Mouse (Mus musculus): ENCODE data around the gene Gm10134. TPM values are rescaled to one million over a fixed set of nuclear protein-coding genes. Genes with fewer than 3 reads are reported as not detected.
"Not testable (repeated sequence)": the region's sequence is repeated elsewhere in the genome, so short reads cannot be mapped to it uniquely, and the experiment has no call there.

Gm10134 gene
- polyA plus RNA-seq, 1 experiment from 2014 or later, result 0.89 TPM

DNA sequence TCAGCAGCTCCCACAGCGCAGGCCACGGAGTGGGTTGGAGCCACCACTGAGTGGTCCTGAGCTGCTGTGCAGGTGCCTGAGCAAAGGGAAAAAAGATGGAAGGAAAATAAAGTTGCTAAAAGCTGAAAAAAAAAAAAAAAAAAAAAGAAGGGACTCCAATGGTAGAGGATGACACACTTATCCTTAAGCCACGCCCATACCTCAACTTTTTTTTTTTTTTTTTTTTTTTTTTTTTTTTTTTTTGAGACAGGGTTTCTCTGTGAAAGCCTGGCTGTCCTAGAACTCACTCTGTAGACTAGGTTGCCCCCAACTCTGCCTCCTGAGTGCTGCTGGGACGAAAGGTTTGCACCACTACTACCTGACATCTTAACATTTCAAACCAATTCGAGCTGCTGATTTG lies 27.9 kb upstream of the Gm10134 start:
- not testable (repeated sequence) for H3K27ac ChIP-seq; H3K9me3 ChIP-seq; ATAC-seq (ENCODE audit: insufficient number of reproducible peaks, insufficient read depth, low FRiP score, low TSS enrichment, low read depth); H3K27me3 ChIP-seq; H3K4me2 ChIP-seq; H3K9ac ChIP-seq (replicated peaks); H3K4me1 ChIP-seq (replicated peaks); H3K36me3 ChIP-seq; H3K4me3 ChIP-seq (replicated peaks)
- 97% methylated on average over 4 of the region's 5 CpGs for WGBS

DNA sequence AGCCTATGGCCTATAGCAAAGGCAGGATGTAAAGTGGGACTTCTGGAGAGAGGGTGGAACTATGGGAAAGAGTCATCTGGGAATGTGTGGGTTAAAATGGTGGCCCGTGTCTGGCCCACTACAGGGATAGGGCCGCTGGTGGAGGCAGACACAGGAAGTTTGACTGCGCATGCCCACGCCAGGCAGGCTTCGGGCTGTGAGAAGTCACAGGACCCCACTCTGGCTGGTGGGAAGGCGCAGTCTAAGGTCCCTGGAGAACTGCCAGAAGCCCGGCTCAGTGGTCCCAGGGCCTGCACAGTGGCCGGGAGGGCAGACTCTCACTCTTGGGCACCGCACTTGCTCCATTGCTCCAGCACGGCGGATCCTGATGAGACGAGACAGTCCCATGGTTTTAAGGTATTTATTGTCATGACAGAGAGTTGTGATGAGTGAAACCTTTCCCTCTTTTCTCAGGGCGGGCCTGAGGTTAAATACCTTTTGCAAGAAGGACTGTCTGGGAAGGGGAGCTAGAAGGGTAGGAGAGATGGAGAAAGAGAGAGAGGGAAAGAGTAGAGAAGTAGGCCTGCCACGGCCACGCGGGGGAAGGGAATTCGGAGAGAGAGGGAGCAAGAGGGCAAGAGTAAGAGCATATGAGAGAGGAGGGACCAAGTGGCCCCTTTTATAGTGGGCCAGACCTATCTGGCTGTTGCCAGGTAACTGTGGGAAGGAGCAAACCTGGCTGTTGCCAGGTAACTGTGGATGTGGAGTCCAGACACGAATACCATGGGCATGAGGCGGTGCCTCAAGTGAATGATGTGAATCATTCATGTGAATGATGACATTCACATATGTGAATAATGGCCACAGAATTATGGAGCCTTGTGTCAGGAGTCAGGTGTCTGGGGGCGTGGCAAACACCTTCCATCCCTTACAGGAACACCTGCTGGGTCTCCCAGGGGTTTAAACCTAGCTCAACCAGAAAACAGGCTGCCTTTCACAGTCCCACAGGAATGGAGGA lies 26.4 kb upstream of the Gm10134 start:
- WGBS, result 76% methylated on average over 20 of the region's 20 CpGs
- Histone ChIP-seq H3K9ac (replicated peaks) (no peak overlapping the region), H3K27me3 (no peaks in the 10 kb centered on the region), H3K9me3 (no peaks in the 10 kb centered on the region), H3K4me3 (replicated peaks) (no peak overlapping the region), H3K4me2 (no peak overlapping the region), H3K36me3 (no peaks in the 10 kb centered on the region), H3K27ac (peak overlapping the region; percentile 51), H3K4me1 (replicated peaks) (0 out of 2 replicates have a peak, but pooled peaks cover 3% of the 10 kb centered on the region)
- no peak for ATAC-seq (ENCODE audit: insufficient number of reproducible peaks, insufficient read depth, low FRiP score, low TSS enrichment, low read depth)

DNA sequence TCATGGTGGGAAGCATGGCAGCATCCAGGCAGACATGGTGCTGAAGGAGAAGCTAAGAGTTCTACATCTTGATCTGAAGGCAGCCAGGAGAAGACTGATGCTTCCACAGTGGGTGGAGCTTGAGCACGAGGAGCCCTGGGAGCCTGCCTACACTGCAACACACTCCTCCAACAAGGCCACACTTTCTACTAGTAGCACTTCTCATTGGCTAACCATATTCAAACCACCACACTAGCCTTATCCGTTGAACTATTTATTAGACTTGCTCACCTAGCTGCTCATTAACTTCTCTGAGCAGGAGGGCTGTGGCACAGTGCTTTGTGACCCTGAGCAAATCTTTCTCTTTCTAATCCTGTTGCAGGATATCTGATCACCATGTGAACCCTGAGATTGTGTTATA lies 22.0 kb upstream of the Gm10134 start:
- Histone ChIP-seq H3K4me3 (replicated peaks) (no peak overlapping the region), H3K4me1 (replicated peaks) (0 out of 2 replicates have a peak, but pooled peaks cover 3% of the 10 kb centered on the region), H3K9me3 (no peaks in the 10 kb centered on the region), H3K9ac (replicated peaks) (no peak overlapping the region), H3K36me3 (no peaks in the 10 kb centered on the region), H3K4me2 (no peak overlapping the region), H3K27ac (no peak overlapping the region), H3K27me3 (no peaks in the 10 kb centered on the region)
- 70% methylated on average over 2 of the region's 2 CpGs for WGBS
- no peak for ATAC-seq (ENCODE audit: insufficient number of reproducible peaks, insufficient read depth, low FRiP score, low TSS enrichment, low read depth)

DNA sequence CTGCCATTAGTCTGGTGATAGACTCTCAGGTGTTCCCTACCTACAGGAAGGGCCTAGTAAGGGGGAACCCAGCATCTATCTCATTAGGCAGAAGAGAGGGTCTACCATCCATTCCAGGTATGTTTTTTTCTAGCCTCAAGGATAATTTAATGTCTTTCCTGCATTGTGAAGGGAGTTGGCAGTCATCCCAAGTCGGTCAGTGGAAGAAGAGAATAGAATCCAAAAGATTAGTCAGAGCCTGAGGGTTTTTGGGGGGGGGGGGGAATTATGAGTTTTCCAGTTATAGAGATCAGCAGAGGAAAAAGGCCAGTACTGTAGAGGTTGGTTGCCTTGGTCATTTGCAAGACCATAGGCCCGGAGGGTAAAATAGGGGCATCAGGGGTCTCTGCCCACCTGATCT lies 11.4 kb upstream of the Gm10134 start:
- Histone ChIP-seq H3K4me3 (replicated peaks) (no peak overlapping the region), H3K4me1 (replicated peaks) (no peaks in the 10 kb centered on the region), H3K27ac (no peak overlapping the region), H3K9ac (replicated peaks) (no peak overlapping the region), H3K9me3 (no peaks in the 10 kb centered on the region), H3K27me3 (no peaks in the 10 kb centered on the region), H3K36me3 (no peaks in the 10 kb centered on the region), H3K4me2 (no peak overlapping the region)
- ATAC-seq (ENCODE audit: insufficient number of reproducible peaks, insufficient read depth, low FRiP score, low TSS enrichment, low read depth), result no peak
- WGBS, result 85% methylated on average over 2 of the region's 2 CpGs

DNA sequence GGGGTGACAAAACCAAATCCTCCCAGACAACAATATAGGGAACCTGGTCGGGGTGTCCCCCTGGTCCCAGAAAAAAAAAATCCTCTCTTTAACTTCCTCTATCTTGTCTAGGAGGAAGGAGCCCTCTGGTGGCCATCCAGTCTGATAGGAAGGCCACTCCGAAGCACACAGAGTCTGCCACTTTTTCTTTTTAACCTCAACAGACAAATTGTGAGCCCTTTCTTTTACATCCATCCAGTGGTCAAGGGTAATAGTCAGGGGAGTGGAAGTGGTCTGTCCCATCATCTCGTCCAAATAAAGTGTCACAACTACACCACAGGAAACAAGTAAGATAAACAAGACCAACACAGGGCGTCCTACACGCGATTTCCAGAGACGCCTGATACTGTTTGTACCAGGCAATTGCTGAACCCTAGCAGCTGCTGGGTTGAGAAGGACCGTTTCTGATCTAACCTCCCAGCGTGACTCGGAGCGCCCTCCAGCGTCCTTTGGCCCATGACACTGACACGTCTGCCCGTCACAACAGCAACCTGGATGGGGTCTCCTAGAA lies 10.6 kb upstream of the Gm10134 start:
- no peak for ATAC-seq (ENCODE audit: insufficient number of reproducible peaks, insufficient read depth, low FRiP score, low TSS enrichment, low read depth)
- H3K4me2 ChIP-seq, result no peak overlapping the region
- no peak overlapping the region for H3K27ac ChIP-seq
- H3K4me3 ChIP-seq (replicated peaks), result no peak overlapping the region
- no peaks in the 10 kb centered on the region for H3K27me3 ChIP-seq
- no peaks in the 10 kb centered on the region for H3K36me3 ChIP-seq
- no peaks in the 10 kb centered on the region for H3K9me3 ChIP-seq
- WGBS, result 87% methylated on average over 14 of the region's 14 CpGs
- no peak overlapping the region for H3K9ac ChIP-seq (replicated peaks)
- no peaks in the 10 kb centered on the region for H3K4me1 ChIP-seq (replicated peaks)

DNA sequence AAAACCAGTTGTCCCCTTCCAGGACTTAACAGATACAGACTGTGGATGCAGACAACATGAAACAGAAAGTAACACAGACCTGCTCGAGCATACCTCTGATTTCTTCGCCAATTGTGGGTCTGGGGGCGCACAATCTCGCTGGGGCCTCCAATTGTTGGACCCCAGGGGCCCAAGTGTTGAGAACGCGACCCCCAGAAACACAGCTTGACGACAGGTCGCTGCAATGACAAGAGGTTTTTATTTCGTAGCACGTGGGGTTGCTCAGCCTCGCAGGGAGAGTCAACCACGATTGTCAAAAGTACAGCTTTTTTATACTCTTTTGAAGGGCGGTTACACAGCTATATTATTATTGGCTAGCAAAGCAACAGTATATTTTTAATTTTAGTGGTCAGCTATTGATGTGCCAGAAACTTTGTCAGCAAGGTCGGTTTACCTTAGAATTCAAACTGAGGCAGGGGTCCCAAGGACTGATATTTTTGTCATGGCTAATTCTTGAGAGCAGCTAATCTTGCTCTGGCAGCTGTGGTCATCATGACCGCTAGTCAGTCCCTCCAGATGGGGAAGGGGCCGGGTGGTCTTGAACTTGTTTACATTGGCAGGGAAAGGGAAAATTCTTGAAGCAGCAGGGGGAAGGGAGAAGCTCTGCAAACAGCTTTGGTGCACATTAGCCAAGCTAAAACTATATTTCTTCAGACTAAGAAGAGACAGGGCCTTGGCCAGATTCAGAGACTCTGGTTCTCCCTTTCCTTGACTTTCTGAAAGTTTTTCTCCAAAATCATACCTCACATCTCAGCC lies 9.9 kb upstream of the Gm10134 start:
- Histone ChIP-seq H3K4me1 (replicated peaks) (no peaks in the 10 kb centered on the region), H3K9ac (replicated peaks) (no peak overlapping the region), H3K4me3 (replicated peaks) (no peak overlapping the region), H3K4me2 (no peak overlapping the region), H3K9me3 (no peaks in the 10 kb centered on the region), H3K36me3 (no peaks in the 10 kb centered on the region), H3K27me3 (no peaks in the 10 kb centered on the region), H3K27ac (no peak overlapping the region)
- no peak for ATAC-seq (ENCODE audit: insufficient number of reproducible peaks, insufficient read depth, low FRiP score, low TSS enrichment, low read depth)
- 85% methylated on average over 16 of the region's 16 CpGs for WGBS

DNA sequence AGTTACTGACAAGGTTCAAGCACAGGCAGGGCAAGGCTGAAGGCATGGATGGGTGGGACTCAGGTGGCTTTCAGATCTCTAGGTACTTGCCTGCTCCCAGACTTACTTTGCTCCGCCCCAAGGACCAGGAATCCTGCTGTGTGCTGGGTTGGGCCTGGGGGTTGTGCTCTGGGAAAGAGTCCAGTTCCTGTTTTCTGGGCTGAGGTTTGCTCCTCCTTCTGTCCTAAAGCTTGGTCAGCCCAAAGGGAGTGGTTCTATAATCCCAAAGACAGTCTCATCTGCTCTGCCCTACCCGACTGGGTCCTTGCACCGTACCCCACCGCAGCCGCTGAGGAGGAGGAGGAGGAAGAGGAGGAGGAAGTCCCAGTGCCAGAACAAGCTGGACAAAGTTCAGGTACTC lies 9.2 kb upstream of the Gm10134 start, which contains the start of gene Gbgt1:
Gbgt1 (plus strand) TSS at position 221 of the 400 bp plus-strand sequence.
- Histone ChIP-seq H3K4me1 (replicated peaks) (no peaks in the 10 kb centered on the region), H3K4me2 (no peak within 1 kb of the TSS), H3K27ac (no peak within 1 kb of the TSS), H3K27me3 (0 out of 2 replicates have a peak, but pooled peaks cover 4% of the 10 kb centered on the region), H3K9me3 (no peaks in the 10 kb centered on the region), H3K4me3 (replicated peaks) (no peak within 1 kb of the TSS), H3K9ac (replicated peaks) (0 out of 2 replicates have a peak within 1 kb of the TSS, but pooled peaks have one; percentile 1), H3K36me3 (no peaks in the 10 kb centered on the region)
- ATAC-seq (ENCODE audit: insufficient number of reproducible peaks, insufficient read depth, low FRiP score, low TSS enrichment, low read depth), result no peak
- 86% methylated on average over 5 of the region's 5 CpGs for WGBS

DNA sequence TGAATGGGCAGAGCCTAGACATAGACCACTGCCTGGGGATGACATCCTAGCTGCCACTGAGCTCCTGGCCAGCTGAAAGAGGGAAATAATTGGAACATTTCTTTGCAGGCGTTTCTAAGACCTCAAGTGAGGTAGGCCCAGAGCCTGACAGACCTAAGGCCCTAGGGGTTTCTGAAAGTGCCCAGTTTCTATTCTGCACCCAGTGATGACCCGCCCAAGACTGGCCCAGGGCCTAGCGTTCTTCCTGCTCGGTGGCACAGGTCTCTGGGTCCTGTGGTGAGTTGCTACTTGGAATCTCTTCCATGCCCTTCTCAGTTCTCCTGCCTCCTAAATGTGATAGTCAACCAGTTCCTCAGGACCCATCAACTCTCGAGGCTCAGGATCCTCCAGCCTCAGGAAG lies 8.3 kb upstream of the Gm10134 start:
- Histone ChIP-seq H3K9ac (replicated peaks) (no peak overlapping the region), H3K4me2 (no peak overlapping the region), H3K36me3 (no peaks in the 10 kb centered on the region), H3K4me1 (replicated peaks) (no peaks in the 10 kb centered on the region), H3K4me3 (replicated peaks) (no peak overlapping the region), H3K9me3 (no peaks in the 10 kb centered on the region), H3K27ac (no peak overlapping the region), H3K27me3 (0 out of 2 replicates have a peak, but pooled peaks cover 4% of the 10 kb centered on the region)
- no peak for ATAC-seq (ENCODE audit: insufficient number of reproducible peaks, insufficient read depth, low FRiP score, low TSS enrichment, low read depth)
- 78% methylated on average over 5 of the region's 5 CpGs for WGBS

DNA sequence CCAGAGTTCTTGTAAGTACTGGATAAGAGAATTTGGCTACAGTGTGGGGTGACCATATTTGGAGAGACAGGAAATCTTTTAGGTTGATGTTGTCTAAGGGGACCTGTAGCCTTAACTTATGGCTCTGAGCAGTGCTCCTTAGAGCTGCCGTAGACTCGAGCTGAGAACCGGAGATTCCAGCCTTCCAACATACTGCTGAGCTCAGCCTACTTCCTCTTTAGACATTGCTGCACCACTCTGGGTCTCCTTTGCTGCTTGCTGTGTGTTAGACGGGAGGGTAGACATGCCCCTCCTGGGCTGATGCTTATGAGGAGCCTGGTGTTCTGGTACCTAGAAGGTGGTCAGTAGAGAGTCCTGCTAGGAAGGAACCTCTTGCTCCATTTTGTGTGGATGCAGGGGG lies 7.5 kb upstream of the Gm10134 start:
- H3K9ac ChIP-seq (replicated peaks), result no peak overlapping the region
- 91% methylated on average over 4 of the region's 4 CpGs for WGBS
- 0 out of 2 replicates have a peak, but pooled peaks cover 4% of the 10 kb centered on the region for H3K27me3 ChIP-seq
- no peak overlapping the region for H3K4me2 ChIP-seq
- H3K4me1 ChIP-seq (replicated peaks), result no peaks in the 10 kb centered on the region
- no peak overlapping the region for H3K27ac ChIP-seq
- no peaks in the 10 kb centered on the region for H3K36me3 ChIP-seq
- no peak for ATAC-seq (ENCODE audit: insufficient number of reproducible peaks, insufficient read depth, low FRiP score, low TSS enrichment, low read depth)
- H3K4me3 ChIP-seq (replicated peaks), result no peak overlapping the region
- no peaks in the 10 kb centered on the region for H3K9me3 ChIP-seq

DNA sequence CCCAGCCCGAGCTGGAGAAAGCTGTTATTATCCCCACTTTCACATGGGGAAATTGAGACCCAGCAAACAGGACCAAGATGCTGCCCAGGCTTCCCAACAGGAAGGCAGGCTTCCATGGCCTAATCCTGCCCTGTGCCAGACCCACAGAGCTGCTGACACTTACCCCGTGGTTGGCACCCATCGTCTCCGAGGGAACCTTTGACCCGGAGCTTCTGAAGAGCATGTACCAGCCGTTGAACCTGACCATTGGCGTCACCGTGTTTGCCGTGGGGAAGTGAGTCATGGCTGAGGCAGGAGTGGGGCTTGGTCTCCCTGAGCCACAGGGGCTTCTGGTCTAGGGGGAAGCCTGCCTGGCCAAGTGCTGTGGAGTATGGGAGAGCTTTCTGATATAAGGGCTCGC lies 2.9 kb upstream of the Gm10134 start:
- Histone ChIP-seq H3K27ac (no peak overlapping the region), H3K4me3 (replicated peaks) (no peak overlapping the region), H3K27me3 (0 out of 2 replicates have a peak, but pooled peaks cover 4% of the 10 kb centered on the region), H3K36me3 (no peaks in the 10 kb centered on the region), H3K4me2 (no peak overlapping the region), H3K9ac (replicated peaks) (no peak overlapping the region), H3K4me1 (replicated peaks) (no peaks in the 10 kb centered on the region), H3K9me3 (no peaks in the 10 kb centered on the region)
- WGBS, result 87% methylated on average over 10 of the region's 10 CpGs
- no peak for ATAC-seq (ENCODE audit: insufficient number of reproducible peaks, insufficient read depth, low FRiP score, low TSS enrichment, low read depth)

DNA sequence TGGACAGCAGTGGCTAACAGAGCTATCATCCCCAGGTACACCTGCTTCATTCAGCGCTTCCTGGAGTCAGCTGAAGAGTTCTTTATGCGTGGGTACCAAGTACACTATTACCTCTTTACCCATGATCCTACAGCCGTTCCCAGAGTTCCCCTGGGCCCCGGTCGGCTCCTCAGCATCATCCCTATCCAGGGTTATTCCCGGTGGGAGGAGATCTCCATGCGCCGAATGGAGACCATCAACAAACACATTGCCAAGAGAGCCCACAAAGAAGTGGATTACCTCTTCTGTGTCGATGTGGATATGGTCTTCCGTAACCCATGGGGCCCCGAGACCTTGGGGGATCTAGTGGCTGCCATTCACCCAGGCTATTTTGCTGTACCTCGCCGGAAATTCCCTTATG lies 1.2 kb upstream of the Gm10134 start:
- no peaks in the 10 kb centered on the region for H3K36me3 ChIP-seq
- H3K27me3 ChIP-seq, result 0 out of 2 replicates have a peak, but pooled peaks cover 4% of the 10 kb centered on the region
- H3K4me1 ChIP-seq (replicated peaks), result no peaks in the 10 kb centered on the region
- no peaks in the 10 kb centered on the region for H3K9me3 ChIP-seq
- no peak overlapping the region for H3K4me2 ChIP-seq
- H3K27ac ChIP-seq, result no peak overlapping the region
- H3K9ac ChIP-seq (replicated peaks), result no peak overlapping the region
- 92% methylated on average over 13 of the region's 13 CpGs for WGBS
- H3K4me3 ChIP-seq (replicated peaks), result no peak overlapping the region
- ATAC-seq (ENCODE audit: insufficient number of reproducible peaks, insufficient read depth, low FRiP score, low TSS enrichment, low read depth), result no peak

Measured in limb, embryonic 12.5 days (tissue).